Mouse (Mus musculus) kidney, adult 18-20 months (tissue): Measurements from ENCODE around the gene Nnat.
"Not testable (repeated sequence)": the region's sequence is repeated elsewhere in the genome, so short reads cannot be mapped to it uniquely, and the experiment has no call there.

Source experiments
- DNase-seq: peaks from one replicate; pipeline ENCODE4 v3.0.0; 2021

Gene Nnat

GRCm38 (mm10) chr2:157552158-157552886, 7.6 kb upstream of the Nnat start:
- DNase-seq: no peak

DNA sequence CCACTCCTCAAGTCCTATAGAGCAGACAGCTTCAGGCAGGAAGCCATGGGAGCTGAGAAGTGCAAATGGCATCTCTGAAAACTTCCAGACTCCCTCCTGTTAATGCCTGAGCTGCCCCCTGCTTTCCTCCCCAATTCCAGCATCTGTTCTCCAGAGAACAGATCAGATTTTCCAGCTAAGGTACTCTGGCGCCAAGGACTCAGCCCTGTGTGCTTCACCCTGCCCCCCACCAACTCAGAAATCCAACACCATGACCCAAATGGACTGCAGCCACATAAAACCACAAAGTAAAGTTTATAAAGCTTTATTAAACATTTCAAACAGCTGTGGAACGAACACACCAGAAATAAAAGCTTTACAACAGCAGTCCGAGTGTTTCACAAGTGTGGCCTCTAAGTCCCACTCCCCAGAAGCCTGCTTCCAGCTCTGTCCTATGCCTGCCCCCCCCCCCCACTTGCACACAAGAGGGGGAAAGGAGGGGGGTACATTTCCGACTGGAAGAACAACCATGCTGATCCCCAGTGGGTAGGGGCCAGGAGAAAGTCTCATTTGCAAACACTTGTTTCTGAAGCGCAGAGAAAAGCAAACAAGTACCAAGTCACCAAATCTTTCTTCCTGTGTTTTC, 3.7 kb upstream of the Nnat start:
- DNase-seq: no peak

GRCm38 (mm10) chr2:157558051-157558450, 1.8 kb upstream of the Nnat start:
- DNase-seq: no peak

- no peak for DNase-seq
These were observed 1.4 kb upstream of the Nnat start for GRCm38 (mm10) chr2:157558520-157558919.

- DNase-seq: no peak
These were observed 438 bp upstream of the Nnat start for GRCm38 (mm10) chr2:157559440-157559839.

- DNase-seq: no peak
These were observed 424 bp downstream of the Nnat start for GRCm38 (mm10) chr2:157560302-157560701.

GRCm38 (mm10) chr2:157561165-157561836, 1.4 kb downstream of the Nnat start:
- peak; percentile 83 for DNase-seq

- no peak for DNase-seq
These were observed 3.2 kb downstream of the Nnat start for GRCm38 (mm10) chr2:157563031-157563430.

- DNase-seq: no peak
These were observed 4.8 kb downstream of the Nnat start for GRCm38 (mm10) chr2:157564723-157565122.

DNA sequence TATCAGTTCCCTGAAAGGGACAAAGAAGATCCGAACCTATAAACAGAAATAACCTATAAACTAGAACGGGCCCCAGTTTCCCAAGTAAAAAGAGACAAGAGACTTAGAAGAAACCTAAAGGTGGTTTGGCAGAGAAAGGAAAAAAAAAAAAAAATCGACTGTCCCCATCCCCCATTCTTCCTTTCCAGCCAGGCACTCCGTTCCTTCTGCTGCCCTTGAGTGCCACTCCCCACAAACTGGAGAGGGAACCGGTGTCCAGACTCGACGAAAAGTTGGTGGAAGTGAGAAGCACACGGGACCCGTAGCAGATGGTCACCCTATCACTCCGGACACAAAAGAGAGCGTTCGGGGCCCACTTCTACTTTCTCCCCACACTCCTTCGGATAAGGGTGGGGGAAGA, 5.6 kb downstream of the Nnat start:
- DNase-seq: no peak

DNA sequence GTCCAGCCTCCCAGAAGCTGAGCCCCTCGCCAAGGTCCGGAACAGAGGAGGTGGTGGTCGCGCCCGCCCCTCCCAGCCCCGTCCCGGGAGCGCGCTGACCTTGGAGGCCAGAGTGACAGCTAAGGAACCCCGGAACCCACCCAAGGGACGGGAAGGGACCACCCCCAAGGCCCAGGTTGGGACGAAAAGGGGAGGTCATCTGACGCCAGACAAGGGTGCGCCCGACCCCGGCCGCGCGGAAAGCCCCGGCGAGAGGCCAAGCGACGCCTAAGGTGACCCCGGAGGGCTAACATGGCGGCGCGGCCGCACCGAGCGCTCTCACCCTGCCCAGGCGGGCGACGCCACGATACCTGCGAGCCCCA, 6.0 kb downstream of the Nnat start:
- no peak for DNase-seq

DNA sequence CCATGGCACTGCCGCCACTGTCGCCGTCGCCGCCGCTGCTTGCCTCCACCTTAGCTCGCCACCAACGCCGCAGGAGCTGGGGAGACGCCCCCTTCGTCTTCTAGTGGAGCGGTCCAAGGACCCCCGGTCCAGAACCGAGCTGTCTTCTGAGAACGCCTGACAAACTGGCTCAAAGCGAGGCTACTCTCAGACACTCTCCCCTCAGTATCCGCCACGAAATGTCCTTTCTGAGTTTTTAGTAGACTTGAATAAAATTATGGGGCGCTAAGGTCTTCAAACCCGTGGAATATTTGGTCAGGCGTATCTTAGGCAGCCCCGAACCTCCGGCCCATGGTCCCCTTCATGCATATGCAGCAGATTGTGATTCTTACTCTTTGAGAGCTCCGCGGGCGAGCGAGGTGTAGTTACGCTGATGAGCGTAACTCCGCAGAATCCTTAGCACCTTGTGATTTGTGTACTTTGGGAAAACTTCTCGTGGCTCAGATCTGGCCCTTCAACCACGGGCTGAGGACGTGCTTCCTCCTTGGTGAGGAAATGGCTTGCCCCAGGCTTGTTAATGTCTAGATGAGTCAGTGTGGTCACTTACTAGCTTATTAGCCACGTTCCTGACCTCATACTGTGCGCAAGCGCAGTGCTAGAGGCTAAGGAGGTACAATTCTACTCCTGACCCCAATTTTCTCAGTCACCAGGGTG, 6.5 kb downstream of the Nnat start:
- DNase-seq: peak; percentile 95

- DNase-seq: no peak
These were observed 7.5 kb downstream of the Nnat start for GRCm38 (mm10) chr2:157567235-157567961.

DNA sequence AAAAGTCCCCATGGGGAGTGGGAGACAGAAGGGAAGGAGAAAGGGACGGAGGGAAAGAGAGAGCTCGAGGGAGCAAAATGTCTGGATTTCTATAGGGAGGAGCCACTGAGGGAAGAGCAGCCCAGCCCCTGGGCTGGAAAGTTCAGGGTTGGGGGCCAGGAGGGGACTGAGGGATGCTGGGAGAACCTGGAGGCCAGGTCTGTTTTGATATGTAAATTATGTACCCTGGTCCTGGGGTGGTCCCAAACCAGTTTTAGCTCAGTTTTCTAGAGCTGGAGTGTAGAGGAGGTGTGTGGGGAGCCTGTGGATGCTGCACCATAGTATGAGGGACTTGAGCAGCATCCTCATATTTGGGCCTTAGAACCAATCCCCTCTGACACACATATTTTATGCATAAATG, 9.0 kb downstream of the Nnat start:
- no peak for DNase-seq

DNA sequence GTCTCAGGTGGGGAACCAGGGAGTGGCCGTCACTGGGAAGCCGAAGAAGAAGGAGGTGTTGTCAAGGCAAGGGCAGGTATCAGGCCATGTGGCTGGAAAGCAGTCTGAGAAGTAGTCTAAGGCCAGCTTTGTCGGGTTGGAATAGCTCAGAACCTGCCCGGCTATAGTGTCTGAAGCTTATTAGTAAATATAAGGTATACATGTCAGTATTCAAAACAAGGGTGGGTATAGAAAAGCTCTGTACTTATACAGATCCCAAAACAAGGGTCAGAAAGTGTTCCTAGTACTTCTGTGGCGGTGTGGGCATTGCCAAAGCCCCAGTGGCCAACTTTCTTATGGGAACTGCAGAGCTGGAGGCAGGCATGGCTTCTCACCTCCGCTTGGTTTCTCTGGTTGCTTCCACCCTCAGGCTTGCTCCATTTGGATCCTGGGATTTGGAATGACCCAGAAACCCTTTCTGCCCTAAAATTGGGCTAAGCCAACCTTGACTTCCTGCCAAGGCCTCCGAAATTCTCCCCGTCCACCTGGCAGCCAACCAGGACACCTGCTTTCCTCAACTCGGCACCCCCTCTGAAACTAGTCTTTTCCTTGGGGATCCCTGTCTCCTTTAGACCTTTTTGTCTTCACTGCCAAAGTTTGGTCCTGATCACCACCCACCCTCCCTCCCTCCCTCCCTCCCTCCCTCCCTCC, 10.1 kb downstream of the Nnat start:
- DNase-seq: no peak

DNA sequence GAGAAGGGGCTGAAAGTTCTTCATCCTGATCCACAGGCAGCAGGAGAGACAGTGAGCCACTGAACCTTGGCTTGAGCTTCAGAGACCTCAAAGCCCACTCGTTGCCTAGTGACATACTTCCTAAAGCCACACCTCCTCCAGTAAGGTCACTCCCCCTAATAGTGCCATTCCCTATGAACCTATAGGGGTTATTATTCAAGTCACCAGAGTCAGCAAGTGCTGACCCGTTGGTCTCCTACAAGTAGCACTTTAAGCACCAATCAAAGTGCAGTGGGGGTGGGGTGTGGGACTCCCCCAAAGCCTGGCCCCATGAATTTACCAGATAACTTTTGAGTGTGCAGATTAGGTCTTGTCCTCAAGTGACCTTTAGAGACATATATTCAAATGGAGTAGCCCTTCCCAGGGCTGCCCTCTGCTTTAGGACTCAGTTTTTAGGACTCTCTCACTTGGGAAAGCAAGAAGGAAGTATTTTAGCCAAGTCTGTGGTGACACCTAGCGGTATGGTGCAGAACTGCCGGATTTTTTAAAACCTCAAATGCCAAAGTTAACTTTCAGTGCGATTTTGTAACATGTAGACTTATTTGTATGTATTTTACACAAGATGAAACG, 11.4 kb downstream of the Nnat start, which contains the start of gene Blcap:
Gene Blcap (minus strand): TSS at position 51 of the 609 bp plus-strand sequence.
- DNase-seq: peak; percentile 68

DNA sequence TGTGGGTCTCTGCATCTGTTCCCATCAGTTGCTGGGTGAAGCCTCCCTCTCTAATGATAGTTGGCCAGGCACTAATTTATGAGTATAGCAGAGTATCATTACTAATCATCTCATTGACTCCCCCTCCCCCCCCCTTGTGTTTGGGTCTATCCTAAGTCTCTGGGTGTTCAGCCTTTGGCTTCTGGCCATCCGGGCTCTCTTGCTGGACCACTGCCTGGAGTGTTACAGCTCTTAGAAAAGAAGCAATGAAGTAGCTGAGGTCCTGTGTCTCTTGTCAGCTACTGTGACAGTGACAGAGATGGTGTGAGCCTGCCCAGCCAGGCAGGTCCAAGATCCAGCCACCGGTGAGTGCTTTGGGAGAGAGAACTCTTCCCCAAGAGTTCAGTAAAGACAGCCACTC, 12.9 kb downstream of the Nnat start:
- DNase-seq: no peak

- DNase-seq: not testable (repeated sequence)
These were observed 25.5 kb downstream of the Nnat start for GRCm38 (mm10) chr2:157585351-157585750.

DNA sequence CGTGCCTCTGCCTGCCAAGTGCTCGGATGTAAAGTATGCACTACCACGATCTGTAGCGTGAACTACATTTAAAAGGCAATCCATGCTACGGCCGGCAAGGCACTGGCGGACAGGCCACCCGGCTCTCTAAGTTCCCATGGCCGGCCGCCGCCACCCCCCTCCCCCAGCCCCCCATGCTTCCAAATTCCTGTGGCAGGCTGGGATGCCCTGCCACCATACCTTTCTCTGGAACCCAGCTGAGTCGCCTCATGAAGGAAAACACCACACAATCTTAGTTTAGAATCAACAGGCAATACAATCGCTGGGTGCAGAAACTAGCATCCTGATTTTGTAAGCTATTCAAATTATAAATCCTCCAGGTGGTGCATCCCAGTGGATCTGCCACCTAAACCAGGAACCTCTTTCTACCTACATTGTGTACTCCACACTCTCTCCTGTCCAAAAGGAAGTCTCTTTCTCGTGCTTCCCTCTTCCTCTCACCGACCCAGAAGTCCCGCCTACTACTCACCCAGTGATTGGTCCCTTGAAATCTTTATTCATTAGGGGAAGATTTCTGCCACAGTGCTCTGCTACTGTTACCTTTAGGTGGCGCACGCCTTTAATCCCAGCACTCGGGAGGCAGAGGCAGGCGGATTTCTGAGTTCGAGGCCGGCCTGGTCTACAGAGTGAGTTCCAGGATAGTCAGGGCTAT, 37.1 kb downstream of the Nnat start:
- DNase-seq: no peak

GRCm38 (mm10) chr2:157601435-157601839, 41.6 kb downstream of the Nnat start:
- DNase-seq: peak; percentile 3

GRCm38 (mm10) chr2:157605025-157605675, 45.3 kb downstream of the Nnat start:
- peak; percentile 77 for DNase-seq
